Mouse (Mus musculus) kidney, embryonic 14.5 days (tissue): ENCODE data around the gene Trh. TPM values are rescaled to one million over a fixed set of nuclear protein-coding genes. Genes with fewer than 3 reads are reported as not detected.

Experiments used
- ATAC-seq: fragments of 200-750 bp; cut with Nextera tagmentation; 2 replicates; pipeline ENCODE4 v1.8.0; 2017; ENCODE audit warnings: moderate number of reproducible peaks, mild to moderate bottlenecking, moderate TSS enrichment, moderate library complexity; ENCODE audit not compliant: low FRiP score, low TSS enrichment
- H3K27ac ChIP-seq: fragments of 300-500 bp; sonication (generic); 2 replicates; pipeline ENCODE4 v1.5.1; 2014; ENCODE audit warnings: low read depth, mild to moderate bottlenecking, low read length, moderate library complexity, mixed read lengths
- H3K27me3 ChIP-seq: fragments of 300-500 bp; sonication (generic); 2 replicates; pipeline ENCODE4 v1.6.1; 2014; ENCODE audit warnings: mild to moderate bottlenecking, low read length; ENCODE audit not compliant: control insufficient read depth, insufficient read depth
- H3K36me3 ChIP-seq: fragments of 300-500 bp; sonication (generic); 2 replicates; pipeline ENCODE4 v1.6.1; 2014; ENCODE audit warnings: low read length, mixed read lengths; ENCODE audit not compliant: control insufficient read depth, insufficient read depth
- H3K4me1 ChIP-seq: fragments of 300-500 bp; sonication (generic); 2 replicates; pipeline ENCODE4 v1.6.1; 2014; ENCODE audit warnings: low read length, mixed read lengths; ENCODE audit not compliant: control insufficient read depth, insufficient read depth
- H3K4me2 ChIP-seq: fragments of 300-500 bp; sonication (generic); replicated peaks from 2 replicates; pipeline ENCODE4 v1.6.1; 2014; ENCODE audit warnings: low read depth, mild to moderate bottlenecking, low read length
- H3K4me3 ChIP-seq: fragments of 300-500 bp; sonication (generic); 2 replicates; pipeline ENCODE4 v1.5.1; 2014; ENCODE audit warnings: mild to moderate bottlenecking, low read length
- H3K9ac ChIP-seq: fragments of 300-500 bp; sonication (generic); 2 replicates; pipeline ENCODE4 v1.6.1; 2014; ENCODE audit warnings: low read depth, mild to moderate bottlenecking, low read length, moderate library complexity
- H3K9me3 ChIP-seq: fragments of 300-500 bp; sonication (generic); 2 replicates; pipeline ENCODE4 v1.6.1; 2016; ENCODE audit warnings: low read length; ENCODE audit not compliant: control insufficient read depth
- WGBS: fragments of 180-500 bp; shearing (Covaris S2); extraction: QIAGEN DNeasy Blood & Tissue Kit; methylation state at CpG from one replicate; pipeline ENCODE4 v1.1.7; 2014; 5-methylcytosine and 5-hydroxymethylcytosine counted together
- polyA plus RNA-seq: library from polyadenylated mRNA; unstranded; fragments of >200 nt; fragmentation: Nextera tagmentation; extraction: Ambion mirVana; gene quantifications from 2 replicates; pipeline ENCODE4 v1.2.1, GENCODE M21; 2014

Gene Trh
- polyA plus RNA-seq, 1 experiment from 2014 or later, result 4.3 TPM

- WGBS, result 38% methylated on average over 1 of the region's 1 CpGs
- H3K27me3 ChIP-seq, result no peaks in the 10 kb centered on the region; the same call in 1 of the 2 replicates
- H3K4me3 ChIP-seq, result no peak overlapping the region
- H3K36me3 ChIP-seq, result no peaks in the 10 kb centered on the region
- H3K9me3 ChIP-seq, result no peaks in the 10 kb centered on the region
- H3K4me1 ChIP-seq, result no peaks in the 10 kb centered on the region
- no peak for ATAC-seq
- no peak overlapping the region for H3K27ac ChIP-seq
- H3K4me2 ChIP-seq, result no peak overlapping the region
- H3K9ac ChIP-seq, result no peak overlapping the region
Measured at GRCm38 (mm10) chr6:92268001-92268400, 23.6 kb upstream of the Trh start.

DNA sequence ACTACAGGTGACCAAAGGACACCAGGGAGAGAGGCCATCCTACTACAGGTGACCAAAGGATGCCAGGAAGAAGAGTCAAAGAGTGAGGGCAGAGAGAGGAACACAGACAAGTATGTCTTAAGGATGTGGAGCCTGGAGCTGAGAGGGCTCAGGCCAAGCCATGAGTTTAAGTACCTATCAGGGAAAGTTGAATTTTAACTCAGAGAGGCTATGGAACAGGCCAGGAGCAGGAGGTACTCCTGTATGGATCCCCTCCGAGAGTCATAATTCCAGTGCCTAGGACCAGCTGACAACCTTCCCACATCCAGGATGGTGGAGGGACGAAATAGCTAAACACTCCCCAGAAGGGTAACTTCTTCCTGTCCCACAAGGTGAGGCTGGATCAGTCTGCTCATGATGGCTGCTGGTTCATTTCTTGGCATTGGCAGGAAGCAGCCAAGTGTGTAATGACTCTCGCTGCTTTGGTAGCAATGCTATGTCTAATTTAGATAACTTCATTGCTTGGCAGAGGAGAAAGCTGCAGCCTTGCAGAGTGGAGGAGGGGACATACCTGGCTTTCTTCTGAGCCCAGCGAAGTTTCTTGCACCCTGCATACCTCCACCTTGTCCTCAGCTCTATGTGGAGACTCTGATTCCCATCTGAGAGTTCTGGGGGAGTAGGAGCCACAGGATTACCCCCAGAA is 16.9 kb upstream of the Trh start:
- 51% methylated on average over 4 of the region's 4 CpGs for WGBS
- Histone ChIP-seq H3K9ac (no peak overlapping the region), H3K4me2 (no peak overlapping the region), H3K4me1 (no peaks in the 10 kb centered on the region), H3K27ac (peak overlapping the region; percentile 19; the same call in 1 of the 2 replicates), H3K27me3 (no peaks in the 10 kb centered on the region; the same call in 1 of the 2 replicates), H3K4me3 (no peak overlapping the region), H3K9me3 (no peaks in the 10 kb centered on the region), H3K36me3 (no peaks in the 10 kb centered on the region)
- no peak; the same call in 1 of the 2 replicates for ATAC-seq

DNA sequence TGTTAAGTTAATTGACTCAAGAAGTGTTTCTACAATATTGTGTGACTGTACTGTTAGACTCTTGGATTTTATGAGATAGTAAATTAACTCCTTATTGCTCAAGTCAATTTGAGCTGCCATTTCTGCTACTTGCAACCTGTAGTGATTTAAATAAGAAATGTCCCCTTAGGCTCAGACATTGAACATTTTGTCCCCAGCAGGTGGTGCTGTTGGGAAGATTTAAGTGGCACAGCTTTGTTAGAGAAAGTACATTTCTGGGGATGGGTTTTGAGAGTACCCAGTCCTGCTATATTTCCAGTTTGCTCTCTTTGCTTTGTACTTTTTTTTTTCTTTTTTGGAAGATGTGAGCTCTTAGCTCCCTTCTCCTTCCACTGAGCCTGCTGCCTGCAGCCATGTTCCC is 10.9 kb upstream of the Trh start:
- no peak for ATAC-seq

GRCm38 (mm10) chr6:92253253-92253870 is 8.9 kb upstream of the Trh start:
- H3K9me3 ChIP-seq, result peaks cover 5% of the 10 kb centered on the region; the same call in 1 of the 2 replicates
- WGBS, result 68% methylated on average over 3 of the region's 3 CpGs
- ATAC-seq, result no peak
- no peak overlapping the region for H3K27ac ChIP-seq
- H3K4me3 ChIP-seq, result no peak overlapping the region
- H3K4me1 ChIP-seq, result no peaks in the 10 kb centered on the region
- no peak overlapping the region for H3K9ac ChIP-seq
- H3K27me3 ChIP-seq, result no peaks in the 10 kb centered on the region
- no peaks in the 10 kb centered on the region for H3K36me3 ChIP-seq
- H3K4me2 ChIP-seq, result no peak overlapping the region

More for the DNA sequence above, 10.9 kb upstream of the Trh start:
- Histone ChIP-seq H3K9ac (no peak overlapping the region), H3K9me3 (peaks cover 5% of the 10 kb centered on the region; the same call in 1 of the 2 replicates), H3K4me2 (no peak overlapping the region), H3K27ac (no peak overlapping the region), H3K4me3 (no peak overlapping the region), H3K27me3 (no peaks in the 10 kb centered on the region), H3K36me3 (no peaks in the 10 kb centered on the region), H3K4me1 (no peaks in the 10 kb centered on the region)

DNA sequence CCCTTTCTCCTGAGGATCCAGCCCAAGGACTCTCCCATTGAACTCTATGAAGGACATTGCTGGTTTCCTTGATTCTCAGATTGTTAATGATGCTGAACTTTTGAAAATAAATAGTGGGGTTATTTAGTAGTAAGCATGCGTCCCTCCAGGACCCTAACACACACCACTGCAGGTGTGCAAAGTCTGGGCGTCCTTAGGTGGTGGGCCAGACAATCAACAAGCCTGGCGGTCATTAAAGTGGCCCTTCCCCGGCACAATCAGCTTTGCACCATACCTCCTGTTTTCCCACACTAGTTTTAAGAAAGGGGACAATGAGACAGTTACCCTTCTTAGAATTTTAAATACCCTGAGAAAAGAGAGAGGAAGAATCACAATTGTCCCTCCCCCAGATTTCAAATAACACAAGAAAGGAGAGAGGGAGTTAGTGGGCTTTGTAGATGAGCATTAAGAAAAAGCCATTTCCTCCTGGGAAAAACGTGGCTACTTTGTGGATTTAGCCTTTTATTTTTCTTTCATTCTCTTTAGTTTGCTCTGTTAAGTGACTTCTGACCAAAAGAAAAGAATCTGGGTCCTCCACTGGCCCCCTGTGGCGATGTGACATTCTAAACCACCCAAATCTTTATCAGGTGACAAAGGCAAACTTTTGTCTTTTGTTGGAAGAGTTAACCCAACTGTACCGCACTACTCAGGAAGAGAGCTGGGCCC is 2.9 kb upstream of the Trh start:
- Histone ChIP-seq H3K9me3 (no peaks in the 10 kb centered on the region), H3K4me1 (peaks cover 8% of the 10 kb centered on the region; the same call in 1 of the 2 replicates), H3K27ac (no peak overlapping the region), H3K4me3 (no peak overlapping the region), H3K9ac (no peak overlapping the region), H3K36me3 (no peaks in the 10 kb centered on the region), H3K4me2 (no peak overlapping the region), H3K27me3 (peaks cover 24% of the 10 kb centered on the region)
- no peak for ATAC-seq
- 35% methylated on average over 7 of the region's 7 CpGs for WGBS

GRCm38 (mm10) chr6:92246335-92246734 is 1.9 kb upstream of the Trh start:
- no peak overlapping the region for H3K4me2 ChIP-seq
- peaks cover 24% of the 10 kb centered on the region for H3K27me3 ChIP-seq
- no peaks in the 10 kb centered on the region for H3K9me3 ChIP-seq
- H3K9ac ChIP-seq, result no peak overlapping the region
- no peaks in the 10 kb centered on the region for H3K36me3 ChIP-seq
- peaks cover 8% of the 10 kb centered on the region; the same call in 1 of the 2 replicates for H3K4me1 ChIP-seq
- no peak overlapping the region for H3K4me3 ChIP-seq
- H3K27ac ChIP-seq, result no peak overlapping the region
- ATAC-seq, result no peak
- WGBS, result 11% methylated on average over 3 of the region's 3 CpGs

- 74% methylated on average over 3 of the region's 3 CpGs for WGBS
- no peak overlapping the region for H3K4me2 ChIP-seq
- ATAC-seq, result peak; percentile 87
- H3K27ac ChIP-seq, result no peak overlapping the region
- H3K9ac ChIP-seq, result no peak overlapping the region
- no peaks in the 10 kb centered on the region for H3K9me3 ChIP-seq
- peaks cover 8% of the 10 kb centered on the region; the same call in 1 of the 2 replicates for H3K4me1 ChIP-seq
- H3K4me3 ChIP-seq, result no peak overlapping the region
- H3K36me3 ChIP-seq, result no peaks in the 10 kb centered on the region
- peaks cover 24% of the 10 kb centered on the region for H3K27me3 ChIP-seq
Measured at GRCm38 (mm10) chr6:92241178-92241906, 3.1 kb downstream of the Trh start.

DNA sequence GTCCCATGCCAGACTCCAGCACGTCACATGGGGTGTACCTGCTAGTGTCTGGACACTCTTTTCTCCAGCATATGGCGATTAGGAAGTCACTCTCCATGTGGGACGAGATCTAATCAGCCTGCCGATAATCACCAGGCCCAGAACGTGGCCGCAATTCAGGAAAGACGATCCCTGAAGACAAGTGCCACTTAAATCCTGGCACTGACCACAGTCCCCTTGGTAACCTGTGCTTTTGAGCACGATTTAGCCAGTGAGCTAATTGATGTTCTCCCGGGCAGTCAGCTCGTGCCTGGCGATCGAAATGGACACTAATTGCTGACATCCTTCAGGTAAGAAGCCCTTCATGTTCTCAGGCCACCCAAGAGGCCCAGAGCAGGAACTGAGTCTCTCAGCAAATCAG is 9.4 kb downstream of the Trh start:
- no peaks in the 10 kb centered on the region; the same call in 1 of the 2 replicates for H3K27me3 ChIP-seq
- no peaks in the 10 kb centered on the region for H3K36me3 ChIP-seq
- H3K27ac ChIP-seq, result no peak overlapping the region
- H3K9me3 ChIP-seq, result no peaks in the 10 kb centered on the region
- H3K4me3 ChIP-seq, result no peak overlapping the region
- 60% methylated on average over 12 of the region's 12 CpGs for WGBS
- no peak overlapping the region for H3K4me2 ChIP-seq
- no peaks in the 10 kb centered on the region for H3K4me1 ChIP-seq
- H3K9ac ChIP-seq, result no peak overlapping the region
- ATAC-seq, result no peak
